Mouse (Mus musculus): ENCODE measurements at regions not wholly inside any gene's neighbourhood (a gene's known extent, or its start where the extent isn't known, plus 50 kb on each side); places are given as distances from the start of the nearest gene placed in this dataset.

- dilution Hi-C loops (cut with MboI; ENCODE audit: extremely low pct_ligation_motif_present, extremely low pct_unique_long_range_greater_than_20kb, low sequenced_read_pairs): no loop called here
- Histone ChIP-seq H3K4me2 (ENCODE audit: insufficient read depth, low read depth, poor library complexity, severe bottlenecking) (no peak overlapping the region), H3K79me2 (replicated peaks; ENCODE audit: control insufficient read depth, extremely low read depth, insufficient read depth, poor library complexity, severe bottlenecking) (no peaks in the 10 kb centered on the region), H3K36me3 (replicated peaks in 1 of 2; ENCODE audit: control insufficient read depth in 1 of 2, insufficient read depth in 1 of 2, low read length in 1 of 2) (no peaks in the 10 kb centered on the region), H3K9ac (ENCODE audit: insufficient read depth, low read depth) (no peak overlapping the region), H3K9me3 (replicated peaks; ENCODE audit: low read length) (no peaks in the 10 kb centered on the region), H3K4me1 (ENCODE audit: control insufficient read depth in 1 of 2, insufficient read depth in 2 of 2) (no peaks in the 10 kb centered on the region), H3K4me3 (replicated peaks in 1 of 3; ENCODE audit: low read depth in 2 of 3, low read length in 2 of 3, poor library complexity in 1 of 3) (no peak overlapping the region), H3K27me3 (replicated peaks) (no peaks in the 10 kb centered on the region), H3K27ac (ENCODE audit: insufficient read depth, low read depth) (no peak overlapping the region)
- no peak for DNase-seq (ENCODE audit: extremely low read depth)
- in situ Hi-C loops (cut with MboI; ENCODE audit: low pct_ligation_motif_present, low pct_unique_long_range_greater_than_20kb, low sequenced_read_pairs): no loop called here
- TF ChIP-seq MAX (IDR thresholded peaks at IDR 0.05; ENCODE audit: low read length): no peak
- TF ChIP-seq JUN (IDR thresholded peaks at IDR 0.05; ENCODE audit: insufficient read depth, low read depth, low read length): no peak
- TF ChIP-seq MXI1 (IDR thresholded peaks at IDR 0.05; ENCODE audit: low read depth, low read length): no peak
- TF ChIP-seq BHLHE40 (IDR thresholded peaks at IDR 0.05; ENCODE audit: low read depth, low read length): no peak
- TF ChIP-seq JUND (conservative IDR thresholded peaks at IDR 0.05; ENCODE audit: low read depth, low read length): no peak
- no peak for TF ChIP-seq MAZ (IDR thresholded peaks at IDR 0.05; ENCODE audit: low read depth, low read length)
- no peak for TF ChIP-seq HCFC1 (IDR thresholded peaks at IDR 0.05; ENCODE audit: low read depth, low read length)
- TF ChIP-seq ZNF384 (IDR thresholded peaks at IDR 0.05; ENCODE audit: low read depth, low read length): no peak
- no peak for TF ChIP-seq UBTF (IDR thresholded peaks at IDR 0.05; ENCODE audit: low read depth, low read length)
- TF ChIP-seq POLR2AphosphoS2 (IDR thresholded peaks at IDR 0.05; ENCODE audit: low read depth, low read length): no peak
- TF ChIP-seq MEF2A (IDR thresholded peaks at IDR 0.05; ENCODE audit: borderline replicate concordance, low read depth, low read length): no peak
- no peak for TF ChIP-seq USF1 (IDR thresholded peaks at IDR 0.05; ENCODE audit: low read depth, low read length)
- no peak for TF ChIP-seq TBP (conservative IDR thresholded peaks at IDR 0.05; ENCODE audit: low read depth, low read length)
- no peak for TF ChIP-seq RAD21 (IDR thresholded peaks at IDR 0.05; ENCODE audit: low read depth, low read length)
- no peak for TF ChIP-seq E2F4 (IDR thresholded peaks at IDR 0.05; ENCODE audit: insufficient replicate concordance, low read depth, low read length)
- TF ChIP-seq GABPA (IDR thresholded peaks at IDR 0.05; ENCODE audit: insufficient replicate concordance, low read depth, low read length): no peak
- no peak for TF ChIP-seq ZMIZ1 (IDR thresholded peaks at IDR 0.05; ENCODE audit: low read depth, low read length)
Observed at GRCm38 (mm10) chr1:30721519-30721918, 152.2 kb downstream of the Phf3 start.

GRCm38 (mm10) chr1:30720829-30721228 is 152.9 kb downstream of the Phf3 start:
- no peaks in the 10 kb centered on the region for H3K36me3 ChIP-seq (replicated peaks in 1 of 2; ENCODE audit: control insufficient read depth in 1 of 2, insufficient read depth in 1 of 2, low read length in 1 of 2)
- no peaks in the 10 kb centered on the region for H3K4me1 ChIP-seq (ENCODE audit: control insufficient read depth in 1 of 2, insufficient read depth in 2 of 2)
- no peaks in the 10 kb centered on the region for H3K9me3 ChIP-seq (replicated peaks; ENCODE audit: low read length)
- H3K27ac ChIP-seq (ENCODE audit: insufficient read depth, low read depth): no peak overlapping the region
- no peak overlapping the region for H3K4me3 ChIP-seq (replicated peaks in 1 of 3; ENCODE audit: low read depth in 2 of 3, low read length in 2 of 3, poor library complexity in 1 of 3)
- H3K9ac ChIP-seq (ENCODE audit: insufficient read depth, low read depth): no peak overlapping the region
- no peak for DNase-seq (ENCODE audit: extremely low read depth)
- TF ChIP-seq IRF4 (IDR thresholded peaks at IDR 0.05; ENCODE audit: low read depth, low read length) (no peak), USF2 (conservative IDR thresholded peaks at IDR 0.05; ENCODE audit: low read depth, low read length) (no peak), RAD21 (IDR thresholded peaks at IDR 0.05; ENCODE audit: low read depth, low read length) (no peak), CTCF (conservative IDR thresholded peaks at IDR 0.05 in 1 of 2, IDR thresholded peaks at IDR 0.05 in 1 of 2; ENCODE audit: low read depth in 2 of 2, low read length in 2 of 2) (no peak), BHLHE40 (IDR thresholded peaks at IDR 0.05; ENCODE audit: low read depth, low read length) (no peak), TCF12 (IDR thresholded peaks at IDR 0.05; ENCODE audit: low read depth, low read length) (no peak), NRF1 (IDR thresholded peaks at IDR 0.05; ENCODE audit: low read depth, low read length) (no peak), SIN3A (IDR thresholded peaks at IDR 0.05; ENCODE audit: low read length) (no peak), UBTF (IDR thresholded peaks at IDR 0.05; ENCODE audit: low read depth, low read length) (no peak), ZC3H11A (IDR thresholded peaks at IDR 0.05; ENCODE audit: low read depth, low read length) (no peak), POLR2A (IDR thresholded peaks at IDR 0.05; ENCODE audit: low read depth, low read length) (no peak), MAZ (IDR thresholded peaks at IDR 0.05; ENCODE audit: low read depth, low read length) (no peak), JUND (conservative IDR thresholded peaks at IDR 0.05; ENCODE audit: low read depth, low read length) (no peak), E2F4 (IDR thresholded peaks at IDR 0.05; ENCODE audit: insufficient replicate concordance, low read depth, low read length) (no peak), GABPA (IDR thresholded peaks at IDR 0.05; ENCODE audit: insufficient replicate concordance, low read depth, low read length) (no peak), KAT2A (IDR thresholded peaks at IDR 0.05; ENCODE audit: insufficient replicate concordance, low read length) (no peak), MXI1 (IDR thresholded peaks at IDR 0.05; ENCODE audit: low read depth, low read length) (no peak), ELF1 (IDR thresholded peaks at IDR 0.05; ENCODE audit: low read depth, low read length) (no peak), PAX5 (IDR thresholded peaks at IDR 0.05; ENCODE audit: low read length) (no peak), POLR2AphosphoS2 (IDR thresholded peaks at IDR 0.05; ENCODE audit: low read depth, low read length) (no peak)
- in situ Hi-C loops (cut with MboI; ENCODE audit: low pct_ligation_motif_present, low pct_unique_long_range_greater_than_20kb, low sequenced_read_pairs): no loop called here
- dilution Hi-C loops (cut with MboI; ENCODE audit: extremely low pct_ligation_motif_present, extremely low pct_unique_long_range_greater_than_20kb, low sequenced_read_pairs): no loop called here
- H3K4me2 ChIP-seq (ENCODE audit: insufficient read depth, low read depth, poor library complexity, severe bottlenecking): no peak overlapping the region
- no peaks in the 10 kb centered on the region for H3K79me2 ChIP-seq (replicated peaks; ENCODE audit: control insufficient read depth, extremely low read depth, insufficient read depth, poor library complexity, severe bottlenecking)
- H3K27me3 ChIP-seq (replicated peaks): no peaks in the 10 kb centered on the region
